Mouse (Mus musculus): ENCODE results near the gene Palmd. TPM values are rescaled to one million over a fixed set of nuclear protein-coding genes. Genes with fewer than 3 reads are reported as not detected.

Gene Palmd
- total and polyA plus RNA-seq, 2 experiments from 2014 or later: 7.9 to 29.7 TPM

- TF ChIP-seq EP300 (IDR thresholded peaks at IDR 0.05; ENCODE audit: low read depth): no peak
- no peak for TF ChIP-seq CTCF (IDR thresholded peaks at IDR 0.05; ENCODE audit: low read depth)
- no peaks in the 10 kb centered on the region for H3K27me3 ChIP-seq (ENCODE audit: control insufficient read depth, insufficient read depth, low read length)
- DNase-seq (ENCODE audit: low spot score) (no peak), ATAC-seq (ENCODE audit: insufficient read depth, low read depth) (no peak)
- no peak overlapping the region for H3K27ac ChIP-seq (ENCODE audit: low read depth)
- H3K4me3 ChIP-seq (ENCODE audit: low read depth, low read length): no peak overlapping the region
- no peaks in the 10 kb centered on the region for H3K36me3 ChIP-seq (replicated peaks; ENCODE audit: control insufficient read depth, insufficient read depth, low read length)
- no peak overlapping the region for H3K9ac ChIP-seq (replicated peaks; ENCODE audit: low read depth, low read length)
- H3K4me2 ChIP-seq (ENCODE audit: low read depth, low read length): no peak overlapping the region
- peaks cover 13% of the 10 kb centered on the region for H3K4me1 ChIP-seq (ENCODE audit: control insufficient read depth, insufficient read depth)
- WGBS: 82% methylated on average over 15 of the region's 15 CpGs
- no peaks in the 10 kb centered on the region for H3K9me3 ChIP-seq (replicated peaks; ENCODE audit: control insufficient read depth, low read length)
Measured at GRCm38 (mm10) chr3:116961354-116962142, 7.2 kb downstream of the Palmd start.

GRCm38 (mm10) chr3:116960414-116960813 lies 8.4 kb downstream of the Palmd start:
- TF ChIP-seq CTCF (IDR thresholded peaks at IDR 0.05; ENCODE audit: low read depth) (no peak), EP300 (IDR thresholded peaks at IDR 0.05; ENCODE audit: low read depth) (no peak)
- no peak overlapping the region for H3K27ac ChIP-seq (ENCODE audit: low read depth)
- peaks cover 13% of the 10 kb centered on the region for H3K4me1 ChIP-seq (ENCODE audit: control insufficient read depth, insufficient read depth)
- no peaks in the 10 kb centered on the region for H3K36me3 ChIP-seq (replicated peaks; ENCODE audit: control insufficient read depth, insufficient read depth, low read length)
- ATAC-seq (ENCODE audit: insufficient read depth, low read depth) (no peak), DNase-seq (ENCODE audit: low spot score) (no peak)
- H3K9ac ChIP-seq (replicated peaks; ENCODE audit: low read depth, low read length): no peak overlapping the region
- H3K27me3 ChIP-seq (ENCODE audit: control insufficient read depth, insufficient read depth, low read length): no peaks in the 10 kb centered on the region
- 73% methylated on average over 2 of the region's 2 CpGs for WGBS
- H3K4me3 ChIP-seq (ENCODE audit: low read depth, low read length): no peak overlapping the region
- H3K4me2 ChIP-seq (ENCODE audit: low read depth, low read length): no peak overlapping the region
- H3K9me3 ChIP-seq (replicated peaks; ENCODE audit: control insufficient read depth, low read length): no peaks in the 10 kb centered on the region

GRCm38 (mm10) chr3:116955061-116955460 lies 13.7 kb downstream of the Palmd start:
- Histone ChIP-seq H3K4me3 (ENCODE audit: low read depth, low read length) (no peak overlapping the region), H3K4me1 (ENCODE audit: control insufficient read depth, insufficient read depth) (peaks cover 14% of the 10 kb centered on the region), H3K9me3 (replicated peaks; ENCODE audit: control insufficient read depth, low read length) (no peaks in the 10 kb centered on the region), H3K9ac (replicated peaks; ENCODE audit: low read depth, low read length) (no peak overlapping the region), H3K4me2 (ENCODE audit: low read depth, low read length) (no peak overlapping the region), H3K36me3 (replicated peaks; ENCODE audit: control insufficient read depth, insufficient read depth, low read length) (peaks cover 5% of the 10 kb centered on the region), H3K27me3 (ENCODE audit: control insufficient read depth, insufficient read depth, low read length) (no peaks in the 10 kb centered on the region), H3K27ac (ENCODE audit: low read depth) (no peak overlapping the region)
- no peak for ATAC-seq (ENCODE audit: insufficient read depth, low read depth)
- TF ChIP-seq EP300 (IDR thresholded peaks at IDR 0.05; ENCODE audit: low read depth) (no peak), CTCF (IDR thresholded peaks at IDR 0.05; ENCODE audit: low read depth) (no peak)
- WGBS: 51% methylated on average over 6 of the region's 6 CpGs
- no peak for DNase-seq (ENCODE audit: low spot score)

- Histone ChIP-seq H3K36me3 (replicated peaks; ENCODE audit: control insufficient read depth, insufficient read depth, low read length) (peaks cover 5% of the 10 kb centered on the region), H3K9me3 (replicated peaks; ENCODE audit: control insufficient read depth, low read length) (no peaks in the 10 kb centered on the region), H3K4me3 (ENCODE audit: low read depth, low read length) (no peak overlapping the region), H3K4me1 (ENCODE audit: control insufficient read depth, insufficient read depth) (peaks cover 14% of the 10 kb centered on the region), H3K27me3 (ENCODE audit: control insufficient read depth, insufficient read depth, low read length) (no peaks in the 10 kb centered on the region), H3K27ac (ENCODE audit: low read depth) (peak overlapping the region; percentile 67; the same call in 1 of the 2 replicates), H3K4me2 (ENCODE audit: low read depth, low read length) (no peak overlapping the region), H3K9ac (replicated peaks; ENCODE audit: low read depth, low read length) (no peak overlapping the region)
- ATAC-seq (ENCODE audit: insufficient read depth, low read depth): no peak
- DNase-seq (ENCODE audit: low spot score): no peak
- TF ChIP-seq CTCF (IDR thresholded peaks at IDR 0.05; ENCODE audit: low read depth) (no peak), EP300 (IDR thresholded peaks at IDR 0.05; ENCODE audit: low read depth) (no peak)
- 80% methylated on average over 6 of the region's 6 CpGs for WGBS
Measured at GRCm38 (mm10) chr3:116953366-116953765, 15.4 kb downstream of the Palmd start.

GRCm38 (mm10) chr3:116952242-116952899 lies 16.4 kb downstream of the Palmd start:
- H3K9ac ChIP-seq (replicated peaks; ENCODE audit: low read depth, low read length): no peak overlapping the region
- peaks cover 10% of the 10 kb centered on the region for H3K36me3 ChIP-seq (replicated peaks; ENCODE audit: control insufficient read depth, insufficient read depth, low read length)
- H3K9me3 ChIP-seq (replicated peaks; ENCODE audit: control insufficient read depth, low read length): no peaks in the 10 kb centered on the region
- TF ChIP-seq EP300 (IDR thresholded peaks at IDR 0.05; ENCODE audit: low read depth) (no peak), CTCF (IDR thresholded peaks at IDR 0.05; ENCODE audit: low read depth) (no peak)
- no peaks in the 10 kb centered on the region for H3K27me3 ChIP-seq (ENCODE audit: control insufficient read depth, insufficient read depth, low read length)
- H3K4me1 ChIP-seq (ENCODE audit: control insufficient read depth, insufficient read depth): peaks cover 14% of the 10 kb centered on the region
- 73% methylated on average over 8 of the region's 8 CpGs for WGBS
- DNase-seq (ENCODE audit: low spot score) (no peak), ATAC-seq (ENCODE audit: insufficient read depth, low read depth) (no peak)
- H3K27ac ChIP-seq (ENCODE audit: low read depth): peak overlapping the region; percentile 67
- H3K4me3 ChIP-seq (ENCODE audit: low read depth, low read length): no peak overlapping the region
- no peak overlapping the region for H3K4me2 ChIP-seq (ENCODE audit: low read depth, low read length)
